25 mouse cellular contexts compared by ENCODE assay signal in genomic region chr10:29589739-29590138, GRCm38 (mm10).
"Had no signal": no experiment of that assay in that cellular context is flagged by ENCODE, and none has a peak within 500 bp of the region (broad histone marks: within the 10 kb centered on the region; RNA-seq: fewer than 3 reads in every experiment).

No protein-coding gene starts in this region.

- DNase-seq: gastrocnemius, adult 2 months; gastrocnemius, postnatal 10 days; gastrocnemius, postnatal 25 days; heart, adult 18-20 months; heart, postnatal 10 days; kidney, adult 11 months; kidney, adult 2 months; kidney, adult 9 months; kidney, postnatal 14 days; kidney, postnatal 36 days; layer of hippocampus, adult 9-11 months; layer of hippocampus, postnatal 36 days; left cerebral cortex, postnatal 4 days had no signal

- H3K4me3 ChIP-seq: gastrocnemius, adult 2 months; heart, embryonic 10.5 days; heart, embryonic 12.5 days; hindbrain, embryonic 13.5 days; hindbrain, embryonic 15.5 days; kidney, embryonic 15.5 days; limb, embryonic 13.5 days; limb, embryonic 15.5 days; liver, embryonic 12.5 days had no signal

- H3K4me1 ChIP-seq: heart, embryonic 10.5 days; heart, embryonic 12.5 days; hindbrain, embryonic 13.5 days; hindbrain, embryonic 15.5 days; kidney, embryonic 15.5 days; limb, embryonic 13.5 days; limb, embryonic 15.5 days; liver, embryonic 12.5 days had no signal

- H3K27ac ChIP-seq: gastrocnemius, adult 2 months; heart, embryonic 10.5 days; hindbrain, embryonic 13.5 days; hindbrain, embryonic 15.5 days; hindbrain, postnatal 0 days; kidney, embryonic 15.5 days; kidney, postnatal 0 days; limb, embryonic 13.5 days; limb, embryonic 15.5 days; liver, embryonic 12.5 days; liver, embryonic 14.5 days had no signal

- ATAC-seq: hindbrain, postnatal 0 days; intestine, embryonic 16.5 days; liver, embryonic 12.5 days had no signal

- H3K4me2 ChIP-seq: heart, embryonic 12.5 days; hindbrain, embryonic 13.5 days; hindbrain, embryonic 15.5 days; kidney, embryonic 15.5 days; limb, embryonic 13.5 days; limb, embryonic 15.5 days; liver, embryonic 12.5 days had no signal

- H3K27me3 ChIP-seq: heart, embryonic 12.5 days; hindbrain, embryonic 13.5 days; hindbrain, embryonic 15.5 days; kidney, embryonic 15.5 days; limb, embryonic 13.5 days; limb, embryonic 15.5 days; liver, embryonic 12.5 days had no signal

- H3K9ac ChIP-seq: heart, embryonic 12.5 days; hindbrain, embryonic 13.5 days; hindbrain, embryonic 15.5 days; kidney, embryonic 15.5 days; limb, embryonic 13.5 days; limb, embryonic 15.5 days; liver, embryonic 12.5 days; liver, embryonic 14.5 days had no signal

- H3K36me3 ChIP-seq: heart, embryonic 10.5 days; heart, embryonic 12.5 days; hindbrain, embryonic 13.5 days; hindbrain, embryonic 15.5 days; kidney, embryonic 15.5 days; limb, embryonic 13.5 days; limb, embryonic 15.5 days; liver, embryonic 12.5 days had no signal

- H3K9me3 ChIP-seq: heart, embryonic 10.5 days; heart, embryonic 12.5 days; hindbrain, embryonic 13.5 days; hindbrain, embryonic 15.5 days; kidney, embryonic 15.5 days; limb, embryonic 13.5 days; limb, embryonic 15.5 days; liver, embryonic 12.5 days had no signal
